Mouse (Mus musculus) embryonic fibroblast, embryonic 13.5 days (primary cell): ENCODE results near the gene Msantd2.

ENCODE experiments used
- CTCF ChIP-seq: IDR thresholded peaks from 2 replicates; pipeline ENCODE4 v1.5.1; 2011; ENCODE audit warnings: mild to moderate bottlenecking, control low read depth, low read length, moderate library complexity, borderline replicate concordance; ENCODE audit not compliant: insufficient read depth
- POLR2A ChIP-seq: IDR thresholded peaks from 2 replicates; pipeline ENCODE4 v1.6.1; 2011; ENCODE audit warnings: low read depth, mild to moderate bottlenecking, control low read depth, low read length, moderate library complexity

DNA sequence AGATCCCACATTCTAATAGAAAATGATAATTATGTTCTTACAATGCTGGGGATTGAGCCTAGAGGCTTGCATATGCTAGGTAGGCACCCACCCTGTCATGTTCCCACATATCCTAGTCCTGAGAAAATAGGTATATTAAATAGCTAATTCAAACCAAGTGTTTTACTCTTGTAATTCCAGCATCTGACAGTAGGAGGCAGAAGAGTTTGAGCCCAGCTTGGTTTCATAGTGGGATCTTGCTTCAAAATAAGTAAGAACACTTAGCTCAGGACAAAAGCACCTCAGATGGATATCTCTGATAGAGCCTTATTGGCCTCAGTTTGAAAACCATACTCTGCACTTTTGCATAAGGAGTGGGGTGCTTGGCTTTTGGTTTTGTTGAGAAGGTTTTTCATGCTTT lies 15.2 kb downstream of the Msantd2 start:
- TF ChIP-seq CTCF: no peak
- no peak for TF ChIP-seq POLR2A
